In genomic region chr5:148943444-148943843, GRCm38 (mm10) we compare ENCODE assay signal across 32 mouse cellular contexts. TPM values are rescaled to one million over a fixed set of nuclear protein-coding genes. Genes with fewer than 3 reads are reported as not detected.
DNase-seq lines count a peak whose midpoint lies in the region; ATAC-seq and TF ChIP-seq lines count a peak whose summit lies in the region.
"Had no signal": no experiment of that assay in that cellular context is flagged by ENCODE, and none has a peak within 500 bp of the region (broad histone marks: within the 10 kb centered on the region; RNA-seq: fewer than 3 reads in every experiment).

No protein-coding gene starts in this region.

- no peak overlapping the region for H3K4me3 ChIP-seq in forebrain, embryonic 10.5 days
- no peak overlapping the region for H3K4me3 ChIP-seq in forebrain, postnatal 0 days (ENCODE audit: low read depth, low read length)
- H3K4me3 ChIP-seq in liver, embryonic 13.5 days (replicated peaks), result no peak overlapping the region
- H3K4me3 ChIP-seq in limb, embryonic 10.5 days, result no peak overlapping the region
- H3K4me3 ChIP-seq in neural tube, embryonic 14.5 days (ENCODE audit: low read depth, low read length), result no peak overlapping the region
- H3K4me3 ChIP-seq: embryonic facial prominence, embryonic 12.5 days; hindbrain, embryonic 15.5 days; lung, embryonic 15.5 days; megakaryocyte, embryonic 14.5 days had no signal

- no peak overlapping the region for H3K9ac ChIP-seq in forebrain, postnatal 0 days
- H3K9ac ChIP-seq in liver, embryonic 13.5 days, result peak overlapping the region; percentile 17; the same call in 1 of the 2 replicates
- no peak overlapping the region for H3K9ac ChIP-seq in neural tube, embryonic 14.5 days (replicated peaks; ENCODE audit: low read depth, low read length)
- H3K9ac ChIP-seq: embryonic facial prominence, embryonic 12.5 days; hindbrain, embryonic 15.5 days; lung, embryonic 15.5 days had no signal

- 81% methylated on average over 10 of the region's 10 CpGs for WGBS in forebrain, embryonic 10.5 days
- 73% methylated on average over 10 of the region's 10 CpGs for WGBS in forebrain, postnatal 0 days
- WGBS in liver, embryonic 13.5 days (ENCODE audit: insufficient replicate concordance), result 84% methylated on average over 10 of the region's 10 CpGs
- WGBS in limb, embryonic 10.5 days, result 91% methylated on average over 10 of the region's 10 CpGs
- WGBS in neural tube, embryonic 14.5 days, result 53% methylated on average over 10 of the region's 10 CpGs

- H3K27me3 ChIP-seq in forebrain, embryonic 10.5 days (ENCODE audit: poor library complexity, severe bottlenecking), result no peaks in the 10 kb centered on the region
- H3K27me3 ChIP-seq in forebrain, postnatal 0 days (ENCODE audit: insufficient read depth, low read length), result no peaks in the 10 kb centered on the region
- no peaks in the 10 kb centered on the region for H3K27me3 ChIP-seq in liver, embryonic 13.5 days
- no peaks in the 10 kb centered on the region for H3K27me3 ChIP-seq in limb, embryonic 10.5 days (ENCODE audit: low read depth, poor library complexity, severe bottlenecking)
- H3K27me3 ChIP-seq in neural tube, embryonic 14.5 days (ENCODE audit: control insufficient read depth, insufficient read depth, low read length), result no peaks in the 10 kb centered on the region
- H3K27me3 ChIP-seq: embryonic facial prominence, embryonic 12.5 days; hindbrain, embryonic 15.5 days; lung, embryonic 15.5 days; Patski had no signal

- H3K36me3 ChIP-seq in forebrain, embryonic 10.5 days (replicated peaks), result no peaks in the 10 kb centered on the region
- no peaks in the 10 kb centered on the region for H3K36me3 ChIP-seq in forebrain, postnatal 0 days (ENCODE audit: insufficient read depth)
- H3K36me3 ChIP-seq in liver, embryonic 13.5 days, result no peaks in the 10 kb centered on the region
- no peaks in the 10 kb centered on the region for H3K36me3 ChIP-seq in limb, embryonic 10.5 days
- H3K36me3 ChIP-seq in neural tube, embryonic 14.5 days (ENCODE audit: control insufficient read depth, insufficient read depth, low read length), result no peaks in the 10 kb centered on the region
- H3K36me3 ChIP-seq: embryonic facial prominence, embryonic 12.5 days; hindbrain, embryonic 15.5 days; lung, embryonic 15.5 days had no signal

- no peak for ATAC-seq in forebrain, postnatal 0 days
- ATAC-seq in liver, embryonic 13.5 days (ENCODE audit: low read depth), result no peak
- ATAC-seq in neural tube, embryonic 14.5 days (ENCODE audit: low read depth), result no peak
- ATAC-seq: forebrain, embryonic 16.5 days; Patski had no signal

- peaks cover 23% of the 10 kb centered on the region for H3K4me1 ChIP-seq in forebrain, embryonic 10.5 days
- H3K4me1 ChIP-seq in forebrain, postnatal 0 days (ENCODE audit: insufficient read depth), result no peaks in the 10 kb centered on the region
- peaks cover 24% of the 10 kb centered on the region for H3K4me1 ChIP-seq in liver, embryonic 13.5 days (replicated peaks)
- peaks cover 25% of the 10 kb centered on the region for H3K4me1 ChIP-seq in limb, embryonic 10.5 days
- no peaks in the 10 kb centered on the region for H3K4me1 ChIP-seq in neural tube, embryonic 14.5 days (ENCODE audit: control insufficient read depth, insufficient read depth, low read length)
- H3K4me1 ChIP-seq: embryonic facial prominence, embryonic 12.5 days; lung, embryonic 15.5 days had no signal

- DNase-seq in forebrain, embryonic 10.5 days (ENCODE audit: extremely low spot score, low spot score), result no peak
- no peak for DNase-seq in forebrain, postnatal 0 days
- DNase-seq in liver, embryonic 13.5 days, result no peak
- no peak for DNase-seq in liver
- DNase-seq in limb, embryonic 10.5 days (ENCODE audit: low spot score), result no peak
- DNase-seq in cerebellum, adult 8-10 months, result no peak
- DNase-seq in frontal cortex, postnatal 10 days (ENCODE audit: low spot score in 2 of 2), result no peak
- DNase-seq: adrenal gland, postnatal 10 days; cerebellum, adult 11 months; cerebellum, adult 9-11 months; gastrocnemius, postnatal 14 days; heart, postnatal 4 days; kidney, adult 18-20 months; kidney, postnatal 4 days; lung, postnatal 36 days; retina, postnatal 1 day; right cerebral cortex, postnatal 14 days had no signal

- 0 out of 2 replicates have a peak overlapping the region, but pooled peaks have one; percentile 21 for H3K27ac ChIP-seq in forebrain, embryonic 10.5 days
- H3K27ac ChIP-seq in forebrain, postnatal 0 days (ENCODE audit: low read depth, low read length), result no peak overlapping the region
- 0 out of 2 replicates have a peak overlapping the region, but pooled peaks have one; percentile 39 for H3K27ac ChIP-seq in liver, embryonic 13.5 days
- H3K27ac ChIP-seq in limb, embryonic 10.5 days, result peak overlapping the region; percentile 67
- peak overlapping the region; percentile 29; the same call in 1 of the 2 replicates for H3K27ac ChIP-seq in neural tube, embryonic 14.5 days (ENCODE audit: low read depth, low read length)
- H3K27ac ChIP-seq: embryonic facial prominence, embryonic 12.5 days; hindbrain, embryonic 15.5 days; lung, embryonic 15.5 days had no signal

- peaks cover 10% of the 10 kb centered on the region; the same call in 1 of the 2 replicates for H3K9me3 ChIP-seq in forebrain, embryonic 10.5 days
- no peaks in the 10 kb centered on the region; the same call in 1 of the 2 replicates for H3K9me3 ChIP-seq in forebrain, postnatal 0 days (ENCODE audit: low read length)
- H3K9me3 ChIP-seq in liver, embryonic 13.5 days (replicated peaks), result 0 out of 2 replicates have a peak, but pooled peaks cover 5% of the 10 kb centered on the region
- peaks cover 4% of the 10 kb centered on the region; the same call in 1 of the 2 replicates for H3K9me3 ChIP-seq in limb, embryonic 10.5 days (replicated peaks)
- H3K9me3 ChIP-seq in neural tube, embryonic 14.5 days (ENCODE audit: control insufficient read depth, low read length), result no peaks in the 10 kb centered on the region
- H3K9me3 ChIP-seq: embryonic facial prominence, embryonic 12.5 days; hindbrain, embryonic 15.5 days; lung, embryonic 15.5 days had no signal

- no peak overlapping the region for H3K4me2 ChIP-seq in forebrain, postnatal 0 days (ENCODE audit: low read depth)
- no peak overlapping the region for H3K4me2 ChIP-seq in liver, embryonic 13.5 days
- peak overlapping the region; percentile 14; the same call in 1 of the 2 replicates for H3K4me2 ChIP-seq in neural tube, embryonic 14.5 days (ENCODE audit: low read depth, low read length)
- H3K4me2 ChIP-seq: embryonic facial prominence, embryonic 12.5 days; hindbrain, embryonic 15.5 days; lung, embryonic 15.5 days had no signal

- TF ChIP-seq CTCF in forebrain, postnatal 0 days (IDR thresholded peaks at IDR 0.05; ENCODE audit: low read depth), result no peak

RNA-seq across cellular contexts. Expression of gene Katnal1, which starts 14.3 kb away (rescaled TPM):
- 19.8 and 22.9 TPM in 2 replicates for polyA plus RNA-seq in forebrain, embryonic 10.5 days (2016; fragmentation: Nextera tagmentation; extraction: Ambion mirVana)
- total RNA-seq in forebrain, postnatal 0 days (2014; rRNA removed), result 45.0 and 47.9 TPM in 2 replicates
- 18.0 and 24.0 TPM in 2 replicates for polyA plus RNA-seq in forebrain, postnatal 0 days (2015; fragmentation: Nextera tagmentation; extraction: Ambion mirVana)
- 8.4 and 12.7 TPM in 2 replicates for polyA plus RNA-seq in liver, embryonic 13.5 days (2015; fragmentation: Nextera tagmentation; extraction: Ambion mirVana)
- polyA plus RNA-seq in limb, embryonic 10.5 days (2016; fragmentation: Nextera tagmentation; extraction: Ambion mirVana), result 15.4 and 19.3 TPM in 2 replicates
- 42.3 and 44.5 TPM in 2 replicates for polyA plus RNA-seq in neural tube, embryonic 14.5 days (2014; fragmentation: Nextera tagmentation; extraction: Ambion mirVana)

RNA-seq across cellular contexts. Expression of gene Gm42791, which starts 51.5 kb away (rescaled TPM):
- 1.2 and 2.5 TPM in 2 replicates for polyA plus RNA-seq in forebrain, embryonic 10.5 days (2016; fragmentation: Nextera tagmentation; extraction: Ambion mirVana)
- total RNA-seq in forebrain, postnatal 0 days (2014; rRNA removed), result not detected in 2 replicates
- 2.0 and 5.7 TPM in 2 replicates for polyA plus RNA-seq in forebrain, postnatal 0 days (2015; fragmentation: Nextera tagmentation; extraction: Ambion mirVana)
- polyA plus RNA-seq in liver, embryonic 13.5 days (2015; fragmentation: Nextera tagmentation; extraction: Ambion mirVana), result 0.32 and 0.86 TPM in 2 replicates
- 0.85 TPM in 1 of 2 replicates, not detected in the other for polyA plus RNA-seq in limb, embryonic 10.5 days (2016; fragmentation: Nextera tagmentation; extraction: Ambion mirVana)
- polyA plus RNA-seq in neural tube, embryonic 14.5 days (2014; fragmentation: Nextera tagmentation; extraction: Ambion mirVana), result not detected in 2 replicates
- total RNA-seq: liver, adult 2 months; monocyte, adult 5-6 weeks had no signal
- polyA plus RNA-seq: C2C12; heart, embryonic 14.5 days; liver, adult 2 months; midbrain, embryonic 14.5 days; Patski; small intestine, adult 2 months; stomach, embryonic 14.5 days; testis, adult 2 months had no signal
